Mouse (Mus musculus) left cerebral cortex, adult 2 months (tissue): ENCODE results near the gene Uspl1. TPM values are rescaled to one million over a fixed set of nuclear protein-coding genes. Genes with fewer than 3 reads are reported as not detected.
A peak's percentile ranks its signal among the peaks of the same experiment; 100 is the strongest.

Experiments
- DNase-seq, 2 experiments: peaks; one replicate each; pipeline ENCODE4 v3.0.0; 2021 to 2022; ENCODE audit warnings: low spot score in 2 of 2, mixed read lengths in 1 of 2; ENCODE audit errors: extremely low spot score in 1 of 2
- H3K27ac ChIP-seq: fragments of 200-600 bp; 2 replicates; pipeline ENCODE4 v1.8.1; 2022
- H3K4me3 ChIP-seq: fragments of 200-600 bp; 2 replicates; pipeline ENCODE4 v1.8.1; 2022
- CTCF ChIP-seq: fragments of 200-600 bp; IDR thresholded peaks from 2 replicates; pipeline ENCODE4 v1.8.1; 2022; ENCODE audit warnings: antibody characterized with exemption, mild to moderate bottlenecking, moderate library complexity
- intact Hi-C: fragments of 180-260 bp; cut with DNase I; formaldehyde crosslinking; loops from one replicate; pipeline ENCODE4 v1.15.1; 2025
- total RNA-seq, 2 experiments: library from RNA; stranded (reverse); gene quantifications; 2 replicates each; pipeline ENCODE4 v1.2.3; 2021

The Uspl1 gene
- total RNA-seq, 2 experiments from 2014 or later, result 40.6 to 44.1 TPM

- TF ChIP-seq CTCF, result no peak
- intact Hi-C loops, result no loop called here
- DNase-seq, result no peak
Measured at GRCm38 (mm10) chr5:149170841-149171588, 13.1 kb upstream of the Uspl1 start.

DNA sequence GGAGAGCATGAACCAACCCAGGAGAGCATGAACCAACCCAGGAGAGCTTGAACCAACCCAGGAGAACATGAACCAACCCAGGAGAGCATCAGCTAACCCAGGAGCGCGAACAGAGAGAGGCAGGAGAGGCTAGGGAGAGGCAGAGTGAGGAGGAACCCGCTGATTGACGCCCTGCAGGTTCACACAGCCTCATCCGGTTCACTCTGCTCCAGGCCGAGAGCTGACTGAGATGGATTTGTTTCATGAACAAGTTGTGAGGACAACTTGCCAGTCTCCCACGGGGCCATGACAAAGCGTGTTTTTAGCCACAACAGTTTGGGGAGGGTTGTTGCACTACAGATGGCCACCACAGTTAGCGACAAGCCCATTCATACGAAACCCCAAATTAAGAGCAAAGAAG lies 11.9 kb upstream of the Uspl1 start:
- intact Hi-C loops, result no loop called here
- no peak for DNase-seq

More at GRCm38 (mm10) chr5:149170841-149171588, 13.1 kb upstream of the Uspl1 start:
- H3K27ac ChIP-seq, result no peak overlapping the region
- H3K4me3 ChIP-seq, result no peak overlapping the region

GRCm38 (mm10) chr5:149174527-149174926 lies 9.6 kb upstream of the Uspl1 start:
- intact Hi-C loops, result no loop called here
- TF ChIP-seq CTCF, result no peak
- no peak overlapping the region for H3K27ac ChIP-seq
- no peak for DNase-seq
- no peak overlapping the region for H3K4me3 ChIP-seq

More for the DNA sequence above, 11.9 kb upstream of the Uspl1 start:
- no peak for TF ChIP-seq CTCF
- Histone ChIP-seq H3K4me3 (no peak overlapping the region), H3K27ac (no peak overlapping the region)

GRCm38 (mm10) chr5:149175736-149176135 lies 8.4 kb upstream of the Uspl1 start:
- Histone ChIP-seq H3K27ac (no peak overlapping the region), H3K4me3 (no peak overlapping the region)
- no peak for DNase-seq
- intact Hi-C loops, result no loop called here
- TF ChIP-seq CTCF, result no peak

- intact Hi-C loops, result loop anchor here (2.0 kb wide), 1 partner anchor 33 kb away; no protein-coding TSS in a partner anchor
- TF ChIP-seq CTCF, result no peak
- DNase-seq, result no peak
- Histone ChIP-seq H3K4me3 (no peak overlapping the region), H3K27ac (no peak overlapping the region)
Measured at GRCm38 (mm10) chr5:149178095-149178494, 6.1 kb upstream of the Uspl1 start.

DNA sequence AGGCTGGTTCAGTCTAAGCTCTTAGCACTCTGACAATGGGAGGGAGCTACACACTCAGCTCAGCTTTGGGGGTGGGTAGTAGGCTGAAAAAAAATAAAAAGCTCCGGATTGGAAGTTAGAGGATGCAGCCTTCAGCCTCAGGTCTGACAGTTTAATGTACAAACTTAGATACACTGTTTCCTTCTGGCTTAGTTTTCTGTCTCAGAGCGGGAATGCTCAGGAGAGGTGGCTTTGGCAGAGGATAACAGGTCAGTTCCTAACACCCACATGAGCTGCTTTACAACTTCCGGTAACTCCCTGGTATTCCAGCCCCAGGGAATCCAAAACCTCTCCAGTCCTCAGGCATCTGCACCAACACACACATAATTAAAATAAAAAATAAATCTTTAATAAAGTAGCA lies 4.3 kb upstream of the Uspl1 start:
- intact Hi-C loops, result loop anchor here (2.0 to 10.0 kb wide), 2 partner anchors 35 to 255 kb away; partner anchors contain the start of gene Katnal1
- no peak for TF ChIP-seq CTCF

DNA sequence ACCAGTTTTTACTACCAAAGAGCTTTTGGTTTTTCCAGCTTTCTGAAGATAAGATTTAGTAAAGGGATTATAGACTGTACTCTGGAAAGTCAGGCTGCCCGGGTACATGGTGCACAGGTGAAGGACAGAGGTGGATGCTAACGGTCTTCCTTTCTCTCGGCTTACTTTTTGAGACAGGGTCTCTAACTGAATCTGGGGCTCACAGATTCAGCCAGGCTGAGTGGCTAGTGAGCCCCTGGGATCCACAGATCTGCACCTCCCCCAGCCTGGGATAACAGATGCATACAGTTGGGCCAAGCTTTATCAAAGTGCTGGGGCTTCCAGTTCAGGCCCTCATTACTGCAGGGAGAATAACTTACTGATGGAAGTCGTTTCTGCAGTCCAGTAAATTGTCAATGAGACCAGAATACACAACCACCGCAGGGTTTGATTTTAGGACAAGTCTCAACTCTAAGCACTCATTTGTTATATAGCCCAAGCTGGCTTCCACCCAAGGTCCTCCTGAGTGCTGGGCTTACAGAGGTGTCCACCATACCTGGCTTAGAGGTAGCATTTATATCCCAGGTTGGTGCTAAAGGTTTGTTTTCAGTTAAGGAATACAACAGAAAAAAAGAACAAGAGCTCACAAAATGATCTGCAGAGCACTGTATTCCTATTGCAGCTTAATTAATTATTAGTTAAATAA lies 1.8 kb upstream of the Uspl1 start:
- intact Hi-C loops, result loop anchor here (10.0 kb wide), 1 partner anchor 258 kb away; the partner anchor contains the start of gene Katnal1
- Histone ChIP-seq H3K27ac (no peak overlapping the region), H3K4me3 (no peak overlapping the region)
- TF ChIP-seq CTCF, result no peak
- no peak for DNase-seq

More for the DNA sequence above, 4.3 kb upstream of the Uspl1 start:
- no peak overlapping the region for H3K27ac ChIP-seq
- H3K4me3 ChIP-seq, result no peak overlapping the region
- DNase-seq, result no peak

DNA sequence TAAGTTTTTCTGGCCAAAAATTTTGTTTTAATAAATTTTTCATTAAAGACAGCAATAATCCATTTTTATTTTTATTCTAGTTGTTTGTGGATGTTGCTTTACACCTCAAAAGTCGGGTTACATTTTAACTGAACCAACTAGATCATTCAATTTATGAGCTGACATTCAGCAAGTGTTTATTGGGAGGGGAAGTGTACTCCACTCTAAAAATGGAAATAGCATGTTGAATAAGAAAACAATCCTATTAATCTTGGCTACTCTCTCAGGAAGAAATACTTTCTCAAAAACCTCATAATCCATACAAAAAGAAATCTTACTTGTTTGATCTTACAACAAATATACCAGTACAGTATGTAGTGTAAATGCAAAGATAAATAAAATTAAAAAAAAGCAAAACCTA lies 1.0 kb upstream of the Uspl1 start:
- TF ChIP-seq CTCF, result no peak
- DNase-seq, result no peak
- Histone ChIP-seq H3K27ac (peak overlapping the region; percentile 99), H3K4me3 (peak overlapping the region; percentile 86)
- intact Hi-C loops, result loop anchor here (10.0 kb wide), 1 partner anchor 258 kb away; the partner anchor contains the start of gene Katnal1

DNA sequence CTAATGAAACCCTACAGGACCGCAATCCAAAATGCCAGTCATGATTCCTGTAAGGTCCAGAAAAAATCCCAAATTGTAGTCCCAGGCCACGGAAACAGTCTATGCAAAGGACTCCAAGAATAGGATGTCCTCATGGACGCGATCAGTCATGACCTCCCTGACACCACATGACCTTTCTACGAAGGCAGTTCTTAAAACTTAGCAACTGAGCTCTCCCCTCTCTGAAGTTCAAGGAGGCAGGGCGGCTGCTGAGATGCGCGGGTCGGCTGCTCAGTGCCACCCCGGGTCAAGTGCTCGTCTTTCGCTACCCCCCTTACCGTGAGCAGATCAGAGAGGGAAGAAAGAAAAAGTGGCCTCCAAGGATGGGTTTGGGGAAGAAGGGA lies 438 bp upstream of the Uspl1 start:
- intact Hi-C loops, result loop anchor here (1.0 to 10.0 kb wide), 6 partner anchors 46 to 453 kb away; partner anchors contain the start of genes Hsph1 and Katnal1
- peak overlapping the region; percentile 86 for H3K4me3 ChIP-seq
- H3K27ac ChIP-seq, result peak overlapping the region; percentile 99
- TF ChIP-seq CTCF, result no peak
- no peak for DNase-seq

GRCm38 (mm10) chr5:149184844-149185186 lies 665 bp downstream of the Uspl1 start:
- intact Hi-C loops, result loop anchor here (1.0 to 10.0 kb wide), 6 partner anchors 44 to 451 kb away; partner anchors contain the start of genes Hsph1 and Katnal1
- Histone ChIP-seq H3K27ac (peak overlapping the region; percentile 84), H3K4me3 (peak overlapping the region; percentile 66)
- no peak for TF ChIP-seq CTCF
- no peak for DNase-seq

GRCm38 (mm10) chr5:149185806-149186205 lies 1.7 kb downstream of the Uspl1 start:
- intact Hi-C loops, result loop anchor here (10.0 kb wide), 1 partner anchor 261 kb away; the partner anchor contains the start of gene Katnal1
- no peak for DNase-seq
- Histone ChIP-seq H3K27ac (no peak overlapping the region), H3K4me3 (peak overlapping the region; percentile 66)
- no peak for TF ChIP-seq CTCF

GRCm38 (mm10) chr5:149190160-149190559 lies 6.0 kb downstream of the Uspl1 start:
- DNase-seq, result no peak
- intact Hi-C loops, result no loop called here
- Histone ChIP-seq H3K4me3 (no peak overlapping the region), H3K27ac (no peak overlapping the region)
- TF ChIP-seq CTCF, result no peak
